Mouse (Mus musculus) MEL (cell line): ENCODE data around the gene Ryr2. TPM values are rescaled to one million over a fixed set of nuclear protein-coding genes. Genes with fewer than 3 reads are reported as not detected.

Experiments
- DNase-seq: peaks from one replicate; pipeline ENCODE4 v3.0.0; 2011; ENCODE audit warnings: low read depth, low spot score
- H3K27ac ChIP-seq: 2 replicates; pipeline ENCODE4 v1.5.1; 2012; ENCODE audit warnings: low read depth, mild to moderate bottlenecking, control low read depth, low read length, moderate library complexity; ENCODE audit not compliant: control insufficient read depth
- H3K27me3 ChIP-seq, 2 experiments: fragments of 150-350 bp in 1 of 2; sonication (generic) in 1 of 2; 2 replicates each; pipeline ENCODE4 v1.6.1; 2012; ENCODE audit warnings: low read length in 2 of 2, mild to moderate bottlenecking in 2 of 2, improper control_type of control experiment in 1 of 2, moderate library complexity in 1 of 2; ENCODE audit not compliant: insufficient read depth in 2 of 2, control insufficient read depth in 1 of 2
- H3K36me3 ChIP-seq, 2 experiments: 2 replicates each; pipeline ENCODE4 v1.6.1; 2012 to 2014; ENCODE audit warnings: low read length in 2 of 2, improper control_type of control experiment in 1 of 2, inconsistent platforms in 1 of 2, mild to moderate bottlenecking in 1 of 2; ENCODE audit not compliant: insufficient read depth in 2 of 2, control insufficient read depth in 1 of 2
- H3K4me1 ChIP-seq, 2 experiments: fragments of 150-350 bp in 1 of 2; sonication (generic) in 1 of 2; 2 replicates each; pipeline ENCODE4 v1.6.1; 2012; ENCODE audit warnings: low read length in 2 of 2, improper control_type of control experiment in 1 of 2, mild to moderate bottlenecking in 1 of 2; ENCODE audit not compliant: insufficient read depth in 2 of 2, control insufficient read depth in 1 of 2
- H3K4me3 ChIP-seq, 2 experiments: fragments of 150-350 bp in 1 of 2; sonication (generic) in 1 of 2; 2 replicates each; pipeline ENCODE4 v1.5.1; 2012; ENCODE audit warnings: low read depth in 2 of 2, low read length in 2 of 2, mild to moderate bottlenecking in 2 of 2, moderate library complexity in 2 of 2, control low read depth in 1 of 2, improper control_type of control experiment in 1 of 2; ENCODE audit not compliant: control insufficient read depth in 1 of 2, insufficient read depth in 1 of 2
- H3K79me2 ChIP-seq: 2 replicates; pipeline ENCODE4 v1.6.1; 2012; ENCODE audit warnings: mild to moderate bottlenecking, low read length, moderate library complexity; ENCODE audit not compliant: control insufficient read depth, poor library complexity, insufficient read depth
- H3K9ac ChIP-seq: 2 replicates; pipeline ENCODE4 v1.6.1; 2012; ENCODE audit warnings: low read depth, mild to moderate bottlenecking, control low read depth, low read length, moderate library complexity; ENCODE audit not compliant: control insufficient read depth, poor library complexity, severe bottlenecking
- H3K9me3 ChIP-seq: fragments of 150-350 bp; sonication (generic); replicated peaks from 2 replicates; pipeline ENCODE4 v1.6.1; 2012; ENCODE audit warnings: mild to moderate bottlenecking, low read length, improper control_type of control experiment, moderate library complexity; ENCODE audit not compliant: insufficient read depth
- CHD1 ChIP-seq: IDR thresholded peaks from 2 replicates; pipeline ENCODE4 v1.6.1; 2012; ENCODE audit warnings: low read depth, mild to moderate bottlenecking, inconsistent platforms, low read length, improper control_type of control experiment
- E2F4 ChIP-seq: IDR thresholded peaks from 2 replicates; pipeline ENCODE4 v1.6.1; 2011; ENCODE audit warnings: low read depth, low read length, improper control_type of control experiment, borderline replicate concordance
- ETS1 ChIP-seq: IDR thresholded peaks from 2 replicates; pipeline ENCODE4 v1.6.1; 2012; ENCODE audit warnings: low read depth, mild to moderate bottlenecking, inconsistent platforms, low read length, improper control_type of control experiment, moderate library complexity
- GABPA ChIP-seq: IDR thresholded peaks from 2 replicates; pipeline ENCODE4 v1.6.1; 2012; ENCODE audit warnings: low read depth, mild to moderate bottlenecking, inconsistent platforms, low read length, improper control_type of control experiment, moderate library complexity
- GATA1 ChIP-seq: IDR thresholded peaks from 2 replicates; pipeline ENCODE4 v1.6.1; 2011; ENCODE audit warnings: low read depth, low read length, improper control_type of control experiment
- HCFC1 ChIP-seq: IDR thresholded peaks from 2 replicates; pipeline ENCODE4 v1.6.1; 2012; ENCODE audit warnings: low read depth, mild to moderate bottlenecking, inconsistent platforms, low read length, improper control_type of control experiment, moderate library complexity
- MAFK ChIP-seq: IDR thresholded peaks from 2 replicates; pipeline ENCODE4 v1.6.1; 2011; ENCODE audit warnings: low read depth, mild to moderate bottlenecking, low read length, improper control_type of control experiment, borderline replicate concordance
- MAX ChIP-seq: IDR thresholded peaks from 2 replicates; pipeline ENCODE4 v1.6.1; 2011; ENCODE audit warnings: low read length, improper control_type of control experiment
- MYB ChIP-seq: IDR thresholded peaks from 2 replicates; pipeline ENCODE4 v1.6.1; 2011; ENCODE audit warnings: mild to moderate bottlenecking, low read depth, low read length, improper control_type of control experiment
- NRF1 ChIP-seq: IDR thresholded peaks from 2 replicates; pipeline ENCODE4 v1.6.1; 2014; ENCODE audit warnings: low read depth, mild to moderate bottlenecking, inconsistent platforms, low read length, improper control_type of control experiment, moderate library complexity; ENCODE audit not compliant: poor library complexity, insufficient read depth, severe bottlenecking
- RCOR1 ChIP-seq: IDR thresholded peaks from 2 replicates; pipeline ENCODE4 v1.6.1; 2012; ENCODE audit warnings: low read depth, mild to moderate bottlenecking, inconsistent platforms, low read length, improper control_type of control experiment
- TAL1 ChIP-seq: IDR thresholded peaks from 2 replicates; pipeline ENCODE4 v1.6.1; 2012; ENCODE audit warnings: mild to moderate bottlenecking, inconsistent platforms, low read length, moderate library complexity, mixed read lengths
- TBP ChIP-seq: IDR thresholded peaks from 2 replicates; pipeline ENCODE4 v1.8.0; 2011; ENCODE audit warnings: low read depth, low read length, improper control_type of control experiment
- TCF12 ChIP-seq: IDR thresholded peaks from 2 replicates; pipeline ENCODE4 v1.6.1; 2014; ENCODE audit warnings: low read depth, mild to moderate bottlenecking, inconsistent platforms, low read length, improper control_type of control experiment, moderate library complexity
- USF1 ChIP-seq: IDR thresholded peaks from 2 replicates; pipeline ENCODE4 v1.6.1; 2014; ENCODE audit warnings: low read depth, mild to moderate bottlenecking, inconsistent platforms, low read length, improper control_type of control experiment, moderate library complexity
- ZC3H11A ChIP-seq: IDR thresholded peaks from 2 replicates; pipeline ENCODE4 v1.6.1; 2012; ENCODE audit warnings: low read depth, mild to moderate bottlenecking, inconsistent platforms, low read length, improper control_type of control experiment
- ZKSCAN1 ChIP-seq: IDR thresholded peaks from 2 replicates; pipeline ENCODE4 v1.6.1; 2012; ENCODE audit warnings: low read depth, mild to moderate bottlenecking, inconsistent platforms, low read length, improper control_type of control experiment, moderate library complexity
- ZMIZ1 ChIP-seq: IDR thresholded peaks from 2 replicates; pipeline ENCODE4 v1.6.1; 2012; ENCODE audit warnings: low read depth, mild to moderate bottlenecking, inconsistent platforms, low read length, improper control_type of control experiment, moderate library complexity
- ZNF384 ChIP-seq: IDR thresholded peaks from 2 replicates; pipeline ENCODE4 v1.6.1; 2012; ENCODE audit warnings: low read depth, mild to moderate bottlenecking, inconsistent platforms, low read length, improper control_type of control experiment
- polyA plus RNA-seq, 2 experiments: library from polyadenylated mRNA; stranded (reverse) in 1 of 2; unstranded in 1 of 2; fragments of >175 nt in 1 of 2; fragments of >200 nt in 1 of 2; gene quantifications; 2 replicates each; pipeline versions ENCODE4 v1.2.1 to v1.2.4; 2012; ENCODE audit warnings: low replicate concordance in 2 of 2, low read depth in 1 of 2; ENCODE audit not compliant: insufficient read length in 2 of 2, insufficient read depth in 1 of 2, missing spikeins in 1 of 2
- total RNA-seq: library from RNA; depleted of rRNA; stranded (reverse); fragments of 300-350 nt; gene quantifications from 2 replicates; pipeline ENCODE4 v1.2.3, GENCODE M21; 2012

The Ryr2 gene
- total and polyA plus RNA-seq, 3 experiments = 0.04 TPM; not detected in 2

- no peak for DNase-seq
- H3K4me3 ChIP-seq = no peak overlapping the region
- H3K9me3 ChIP-seq = no peaks in the 10 kb centered on the region
- no peaks in the 10 kb centered on the region for H3K4me1 ChIP-seq
- no peak for TF ChIP-seq E2F4
- TF ChIP-seq ZKSCAN1 = no peak
- TF ChIP-seq MAFK = no peak
- no peak for TF ChIP-seq GABPA
- TF ChIP-seq RCOR1 = no peak
- no peak for TF ChIP-seq MAX
- TF ChIP-seq NRF1 = no peak
- TF ChIP-seq TAL1 = no peak
- no peak overlapping the region for H3K9ac ChIP-seq
- H3K36me3 ChIP-seq = no peaks in the 10 kb centered on the region
- no peak overlapping the region for H3K27ac ChIP-seq
- H3K79me2 ChIP-seq = no peaks in the 10 kb centered on the region
- H3K27me3 ChIP-seq = no peaks in the 10 kb centered on the region
These were observed 511.3 kb downstream of the Ryr2 start for GRCm38 (mm10) chr13:11595431-11595830.

- H3K9me3 ChIP-seq = no peaks in the 10 kb centered on the region
- H3K27ac ChIP-seq = no peak overlapping the region
- H3K36me3 ChIP-seq = no peaks in the 10 kb centered on the region
- no peaks in the 10 kb centered on the region for H3K27me3 ChIP-seq
- no peaks in the 10 kb centered on the region for H3K79me2 ChIP-seq
- no peak for TF ChIP-seq MYB
- TF ChIP-seq GABPA = no peak
- no peak for TF ChIP-seq GATA1
- TF ChIP-seq ZNF384 = no peak
- TF ChIP-seq ETS1 = no peak
- no peak for TF ChIP-seq CHD1
- no peak for TF ChIP-seq HCFC1
- no peak for TF ChIP-seq USF1
- no peak for TF ChIP-seq ZC3H11A
- TF ChIP-seq ZKSCAN1 = no peak
- TF ChIP-seq ZMIZ1 = no peak
- no peak for TF ChIP-seq E2F4
- no peak for TF ChIP-seq TBP
- TF ChIP-seq TCF12 = no peak
- H3K4me3 ChIP-seq = no peak overlapping the region
- DNase-seq = no peak
- no peaks in the 10 kb centered on the region for H3K4me1 ChIP-seq
- H3K9ac ChIP-seq = no peak overlapping the region
These were observed 521.5 kb downstream of the Ryr2 start for GRCm38 (mm10) chr13:11585283-11585682.
